Mouse (Mus musculus): ENCODE data around the gene Sell. TPM values are rescaled to one million over a fixed set of nuclear protein-coding genes. Genes with fewer than 3 reads are reported as not detected.

Sell gene
- polyA plus RNA-seq, 1 experiment from 2014 or later = not detected

DNA sequence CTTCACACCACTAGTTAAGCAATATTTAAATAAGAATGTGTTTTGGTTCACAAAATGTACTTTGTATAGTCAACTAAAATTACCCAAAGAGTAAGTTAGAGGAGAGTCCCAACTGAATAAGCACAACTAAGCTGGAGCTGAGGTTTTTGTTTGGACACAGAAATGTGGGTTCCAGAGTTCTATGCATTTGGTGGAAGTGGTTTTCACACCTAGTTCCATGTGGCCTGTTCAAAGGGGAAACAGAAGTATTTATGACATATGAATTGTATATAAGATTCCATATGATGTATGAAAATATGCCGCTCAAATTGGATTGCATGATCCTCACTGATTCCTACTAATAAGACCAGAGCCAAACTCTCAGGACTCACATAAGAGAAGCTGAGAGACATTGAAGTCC is 13.6 kb downstream of the Sell start:
- no peak overlapping the region for H3K27ac ChIP-seq (replicated peaks in 1 of 2; ENCODE audit: control insufficient read depth in 1 of 2, insufficient read depth in 1 of 2, low read depth in 2 of 2, low read length in 2 of 2)
- no peak overlapping the region for H3K4me2 ChIP-seq (ENCODE audit: low read length)
- H3K4me1 ChIP-seq (ENCODE audit: control insufficient read depth in 2 of 2, insufficient read depth in 2 of 2, low read length in 2 of 2) = no peaks in the 10 kb centered on the region
- H3K9ac ChIP-seq (ENCODE audit: low read length) = no peak overlapping the region
- ATAC-seq (ENCODE audit: insufficient number of reproducible peaks, insufficient read depth, low FRiP score, low read depth) = no peak
- WGBS = 94% methylated on average over 1 of the region's 1 CpGs
- H3K4me3 ChIP-seq (ENCODE audit: control insufficient read depth in 1 of 2, insufficient read depth in 1 of 2, low read depth in 1 of 2, low read length in 2 of 2) = no peak overlapping the region
- H3K36me3 ChIP-seq (ENCODE audit: control insufficient read depth, insufficient read depth, low read length) = no peaks in the 10 kb centered on the region
- no peaks in the 10 kb centered on the region for H3K27me3 ChIP-seq (ENCODE audit: control insufficient read depth, insufficient read depth, low read length)
- H3K9me3 ChIP-seq (ENCODE audit: control insufficient read depth, low read length) = no peaks in the 10 kb centered on the region

- no peaks in the 10 kb centered on the region for H3K27me3 ChIP-seq (ENCODE audit: control insufficient read depth, insufficient read depth, low read length)
- 38% methylated on average over 1 of the region's 1 CpGs for WGBS
- ATAC-seq (ENCODE audit: insufficient number of reproducible peaks, insufficient read depth, low FRiP score, low read depth) = no peak
- no peaks in the 10 kb centered on the region for H3K4me1 ChIP-seq (ENCODE audit: control insufficient read depth in 2 of 2, insufficient read depth in 2 of 2, low read length in 2 of 2)
- H3K9me3 ChIP-seq (ENCODE audit: control insufficient read depth, low read length) = no peaks in the 10 kb centered on the region
- H3K27ac ChIP-seq (replicated peaks in 1 of 2; ENCODE audit: control insufficient read depth in 1 of 2, insufficient read depth in 1 of 2, low read depth in 2 of 2, low read length in 2 of 2) = no peak overlapping the region
- no peak overlapping the region for H3K4me2 ChIP-seq (ENCODE audit: low read length)
- no peak overlapping the region for H3K9ac ChIP-seq (ENCODE audit: low read length)
- H3K4me3 ChIP-seq (ENCODE audit: control insufficient read depth in 1 of 2, insufficient read depth in 1 of 2, low read depth in 1 of 2, low read length in 2 of 2) = no peak overlapping the region
- H3K36me3 ChIP-seq (ENCODE audit: control insufficient read depth, insufficient read depth, low read length) = no peaks in the 10 kb centered on the region
These were observed 14.7 kb downstream of the Sell start for GRCm38 (mm10) chr1:164076441-164076840.

- WGBS = 64% methylated on average over 3 of the region's 3 CpGs
- Histone ChIP-seq H3K4me2 (ENCODE audit: low read length) (no peak overlapping the region), H3K27ac (replicated peaks in 1 of 2; ENCODE audit: control insufficient read depth in 1 of 2, insufficient read depth in 1 of 2, low read depth in 2 of 2, low read length in 2 of 2) (no peak overlapping the region), H3K4me1 (ENCODE audit: control insufficient read depth in 2 of 2, insufficient read depth in 2 of 2, low read length in 2 of 2) (no peaks in the 10 kb centered on the region), H3K27me3 (ENCODE audit: control insufficient read depth, insufficient read depth, low read length) (no peaks in the 10 kb centered on the region), H3K36me3 (ENCODE audit: control insufficient read depth, insufficient read depth, low read length) (no peaks in the 10 kb centered on the region), H3K9me3 (ENCODE audit: control insufficient read depth, low read length) (no peaks in the 10 kb centered on the region), H3K9ac (ENCODE audit: low read length) (no peak overlapping the region), H3K4me3 (ENCODE audit: control insufficient read depth in 1 of 2, insufficient read depth in 1 of 2, low read depth in 1 of 2, low read length in 2 of 2) (no peak overlapping the region)
- no peak for ATAC-seq (ENCODE audit: insufficient number of reproducible peaks, insufficient read depth, low FRiP score, low read depth)
These were observed 15.2 kb downstream of the Sell start for GRCm38 (mm10) chr1:164077031-164077430.

- Histone ChIP-seq H3K27me3 (ENCODE audit: control insufficient read depth, insufficient read depth, low read length) (no peaks in the 10 kb centered on the region), H3K36me3 (ENCODE audit: control insufficient read depth, insufficient read depth, low read length) (no peaks in the 10 kb centered on the region), H3K4me2 (ENCODE audit: low read length) (no peak overlapping the region), H3K9me3 (ENCODE audit: control insufficient read depth, low read length) (no peaks in the 10 kb centered on the region), H3K4me1 (ENCODE audit: control insufficient read depth in 2 of 2, insufficient read depth in 2 of 2, low read length in 2 of 2) (no peaks in the 10 kb centered on the region), H3K27ac (replicated peaks in 1 of 2; ENCODE audit: control insufficient read depth in 1 of 2, insufficient read depth in 1 of 2, low read depth in 2 of 2, low read length in 2 of 2) (no peak overlapping the region), H3K4me3 (ENCODE audit: control insufficient read depth in 1 of 2, insufficient read depth in 1 of 2, low read depth in 1 of 2, low read length in 2 of 2) (no peak overlapping the region), H3K9ac (ENCODE audit: low read length) (no peak overlapping the region)
- no peak for ATAC-seq (ENCODE audit: insufficient number of reproducible peaks, insufficient read depth, low FRiP score, low read depth)
- WGBS = 79% methylated on average over 4 of the region's 4 CpGs
These were observed 16.6 kb downstream of the Sell start for GRCm38 (mm10) chr1:164078323-164078741.

DNA sequence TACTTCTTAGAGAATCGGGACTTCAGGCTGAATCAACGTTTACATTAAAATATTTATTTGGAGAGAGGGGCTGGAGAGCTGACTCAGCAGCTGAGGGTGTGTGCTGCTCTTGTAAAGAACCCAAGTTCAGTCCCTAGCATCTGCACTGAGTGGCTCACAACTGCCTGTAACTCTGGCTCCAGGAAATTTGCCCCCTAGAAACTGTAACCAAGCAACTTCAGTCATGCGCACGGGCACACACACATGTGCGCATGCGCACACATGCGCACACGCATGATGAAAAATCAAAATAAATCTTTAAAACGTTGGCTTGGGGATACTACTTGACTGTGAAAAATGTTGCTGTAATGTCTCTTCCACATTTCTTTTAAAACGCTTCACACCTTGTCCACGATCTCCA is 17.3 kb downstream of the Sell start:
- H3K9me3 ChIP-seq (ENCODE audit: control insufficient read depth, low read length) = no peaks in the 10 kb centered on the region
- no peaks in the 10 kb centered on the region for H3K27me3 ChIP-seq (ENCODE audit: control insufficient read depth, insufficient read depth, low read length)
- no peak overlapping the region for H3K9ac ChIP-seq (ENCODE audit: low read length)
- H3K4me2 ChIP-seq (ENCODE audit: low read length) = no peak overlapping the region
- no peaks in the 10 kb centered on the region for H3K4me1 ChIP-seq (ENCODE audit: control insufficient read depth in 2 of 2, insufficient read depth in 2 of 2, low read length in 2 of 2)
- H3K4me3 ChIP-seq (ENCODE audit: control insufficient read depth in 1 of 2, insufficient read depth in 1 of 2, low read depth in 1 of 2, low read length in 2 of 2) = no peak overlapping the region
- no peak overlapping the region for H3K27ac ChIP-seq (replicated peaks in 1 of 2; ENCODE audit: control insufficient read depth in 1 of 2, insufficient read depth in 1 of 2, low read depth in 2 of 2, low read length in 2 of 2)
- no peaks in the 10 kb centered on the region for H3K36me3 ChIP-seq (ENCODE audit: control insufficient read depth, insufficient read depth, low read length)
- ATAC-seq (ENCODE audit: insufficient number of reproducible peaks, insufficient read depth, low FRiP score, low read depth) = no peak
- 82% methylated on average over 11 of the region's 11 CpGs for whole genome bisulfite sequencing

- no peak for ATAC-seq (ENCODE audit: insufficient number of reproducible peaks, insufficient read depth, low FRiP score, low read depth)
These were observed 21.3 kb downstream of the Sell start for GRCm38 (mm10) chr1:164083046-164083445.

DNA sequence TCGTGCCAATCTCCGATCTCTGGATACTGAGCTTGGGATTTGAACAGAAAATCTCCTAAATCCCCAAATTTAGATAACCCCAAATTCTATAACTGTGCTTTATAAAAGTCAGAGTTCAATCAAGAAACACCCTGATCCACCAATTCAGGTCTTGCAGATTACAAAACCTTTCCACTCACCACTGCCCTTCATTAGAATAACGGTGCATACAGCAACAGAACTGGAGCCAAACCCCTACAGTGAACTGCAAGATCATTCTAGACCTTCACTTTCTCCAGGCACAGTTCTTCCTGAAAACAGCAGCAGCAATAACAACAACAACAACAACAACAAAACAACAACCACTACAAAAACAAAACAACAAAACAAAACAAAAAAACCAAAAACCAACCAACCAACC is 25.0 kb downstream of the Sell start:
- no peak for ATAC-seq (ENCODE audit: insufficient number of reproducible peaks, insufficient read depth, low FRiP score, low read depth)
- H3K4me3 ChIP-seq (ENCODE audit: control insufficient read depth in 1 of 2, insufficient read depth in 1 of 2, low read depth in 1 of 2, low read length in 2 of 2) = no peak overlapping the region
- 69% methylated on average over 3 of the region's 3 CpGs for WGBS

More at GRCm38 (mm10) chr1:164083046-164083445, 21.3 kb downstream of the Sell start:
- Histone ChIP-seq H3K4me3 (ENCODE audit: control insufficient read depth in 1 of 2, insufficient read depth in 1 of 2, low read depth in 1 of 2, low read length in 2 of 2) (no peak overlapping the region), H3K4me1 (ENCODE audit: control insufficient read depth in 2 of 2, insufficient read depth in 2 of 2, low read length in 2 of 2) (no peaks in the 10 kb centered on the region), H3K9me3 (ENCODE audit: control insufficient read depth, low read length) (no peaks in the 10 kb centered on the region), H3K4me2 (ENCODE audit: low read length) (no peak overlapping the region), H3K27ac (replicated peaks in 1 of 2; ENCODE audit: control insufficient read depth in 1 of 2, insufficient read depth in 1 of 2, low read depth in 2 of 2, low read length in 2 of 2) (no peak overlapping the region), H3K36me3 (ENCODE audit: control insufficient read depth, insufficient read depth, low read length) (no peaks in the 10 kb centered on the region), H3K27me3 (ENCODE audit: control insufficient read depth, insufficient read depth, low read length) (no peaks in the 10 kb centered on the region), H3K9ac (ENCODE audit: low read length) (no peak overlapping the region)
- WGBS = 78% methylated on average over 4 of the region's 4 CpGs

GRCm38 (mm10) chr1:164087872-164088271 is 26.1 kb downstream of the Sell start:
- no peaks in the 10 kb centered on the region for H3K27me3 ChIP-seq (ENCODE audit: control insufficient read depth, insufficient read depth, low read length)
- no peak overlapping the region for H3K4me3 ChIP-seq (ENCODE audit: control insufficient read depth in 1 of 2, insufficient read depth in 1 of 2, low read depth in 1 of 2, low read length in 2 of 2)
- no peak for ATAC-seq (ENCODE audit: insufficient number of reproducible peaks, insufficient read depth, low FRiP score, low read depth)
- no peak overlapping the region for H3K9ac ChIP-seq (ENCODE audit: low read length)
- H3K36me3 ChIP-seq (ENCODE audit: control insufficient read depth, insufficient read depth, low read length) = no peaks in the 10 kb centered on the region
- 84% methylated on average over 5 of the region's 5 CpGs for WGBS
- no peaks in the 10 kb centered on the region for H3K9me3 ChIP-seq (ENCODE audit: control insufficient read depth, low read length)
- no peak overlapping the region for H3K27ac ChIP-seq (replicated peaks in 1 of 2; ENCODE audit: control insufficient read depth in 1 of 2, insufficient read depth in 1 of 2, low read depth in 2 of 2, low read length in 2 of 2)
- H3K4me2 ChIP-seq (ENCODE audit: low read length) = no peak overlapping the region
- no peaks in the 10 kb centered on the region for H3K4me1 ChIP-seq (ENCODE audit: control insufficient read depth in 2 of 2, insufficient read depth in 2 of 2, low read length in 2 of 2)

More for the DNA sequence above, 25.0 kb downstream of the Sell start:
- no peak overlapping the region for H3K27ac ChIP-seq (replicated peaks in 1 of 2; ENCODE audit: control insufficient read depth in 1 of 2, insufficient read depth in 1 of 2, low read depth in 2 of 2, low read length in 2 of 2)
- H3K9me3 ChIP-seq (ENCODE audit: control insufficient read depth, low read length) = no peaks in the 10 kb centered on the region
- H3K9ac ChIP-seq (ENCODE audit: low read length) = no peak overlapping the region
- no peaks in the 10 kb centered on the region for H3K36me3 ChIP-seq (ENCODE audit: control insufficient read depth, insufficient read depth, low read length)
- H3K27me3 ChIP-seq (ENCODE audit: control insufficient read depth, insufficient read depth, low read length) = no peaks in the 10 kb centered on the region
- no peak overlapping the region for H3K4me2 ChIP-seq (ENCODE audit: low read length)
- H3K4me1 ChIP-seq (ENCODE audit: control insufficient read depth in 2 of 2, insufficient read depth in 2 of 2, low read length in 2 of 2) = no peaks in the 10 kb centered on the region

Data from heart, embryonic 14.5 days (tissue).